Mouse (Mus musculus): ENCODE results near the gene Nprl3.
"Not testable (repeated sequence)": the region's sequence is repeated elsewhere in the genome, so short reads cannot be mapped to it uniquely, and the experiment has no call there.

Gene Nprl3

DNA sequence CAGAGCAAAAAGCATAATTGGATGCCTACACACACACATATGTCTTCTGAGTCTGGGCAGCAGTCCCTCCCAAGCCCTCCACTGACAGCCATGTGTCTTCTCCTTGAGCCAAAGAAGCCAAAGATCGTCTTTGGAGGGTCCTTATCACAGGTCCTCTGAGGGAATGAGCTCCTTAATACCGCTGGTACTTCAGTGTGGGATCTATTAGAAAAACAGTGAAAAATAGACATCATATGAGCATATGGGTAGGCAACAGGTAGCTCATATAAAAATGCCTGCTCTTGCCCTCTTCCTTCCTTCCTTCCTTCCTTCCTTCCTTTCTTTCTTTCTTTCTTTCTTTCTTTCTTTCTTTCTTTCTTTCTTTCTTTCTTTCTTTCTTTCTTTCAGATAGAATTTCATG, 17.1 kb upstream of the Nprl3 start:
- DNase-seq (ENCODE audit: low spot score in 2 of 2), result not testable (repeated sequence)

DNA sequence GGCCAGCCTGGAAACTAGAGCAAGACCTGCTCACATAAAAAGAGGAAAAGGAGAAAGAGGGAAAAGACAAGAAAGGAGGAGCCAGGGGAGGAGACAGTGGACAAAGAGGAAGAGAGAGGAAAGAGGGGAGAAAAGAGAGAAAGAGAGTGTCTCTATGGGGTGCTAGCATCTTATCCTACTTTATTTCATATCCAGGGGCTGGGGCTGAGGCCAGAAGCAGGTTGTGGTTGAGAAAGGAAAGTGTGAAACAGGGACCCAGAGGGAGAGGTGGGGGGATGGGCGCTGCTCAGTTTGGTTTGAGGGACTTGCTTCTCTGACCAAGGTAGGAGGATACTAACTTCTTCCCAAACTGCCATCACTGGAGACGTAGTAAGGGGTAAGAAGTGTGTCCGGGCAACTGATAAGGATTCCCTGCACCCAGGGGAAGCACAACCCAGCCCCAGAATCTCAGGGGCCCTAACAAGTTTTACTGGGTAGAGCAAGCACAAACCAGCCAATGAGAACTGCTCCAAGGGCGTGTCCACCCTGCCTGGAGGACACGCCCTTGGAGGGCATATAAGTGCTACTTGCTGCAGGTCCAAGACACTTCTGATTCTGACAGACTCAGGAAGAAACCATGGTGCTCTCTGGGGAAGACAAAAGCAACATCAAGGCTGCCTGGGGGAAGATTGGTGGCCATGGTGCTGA, 15.7 kb upstream of the Nprl3 start, which contains the start of gene Hba-a1:
Hba-a1 (plus strand) TSS at position 421 of the 687 bp plus-strand sequence.
- DNase-seq (ENCODE audit: low spot score in 2 of 2), result not testable (repeated sequence)

DNA sequence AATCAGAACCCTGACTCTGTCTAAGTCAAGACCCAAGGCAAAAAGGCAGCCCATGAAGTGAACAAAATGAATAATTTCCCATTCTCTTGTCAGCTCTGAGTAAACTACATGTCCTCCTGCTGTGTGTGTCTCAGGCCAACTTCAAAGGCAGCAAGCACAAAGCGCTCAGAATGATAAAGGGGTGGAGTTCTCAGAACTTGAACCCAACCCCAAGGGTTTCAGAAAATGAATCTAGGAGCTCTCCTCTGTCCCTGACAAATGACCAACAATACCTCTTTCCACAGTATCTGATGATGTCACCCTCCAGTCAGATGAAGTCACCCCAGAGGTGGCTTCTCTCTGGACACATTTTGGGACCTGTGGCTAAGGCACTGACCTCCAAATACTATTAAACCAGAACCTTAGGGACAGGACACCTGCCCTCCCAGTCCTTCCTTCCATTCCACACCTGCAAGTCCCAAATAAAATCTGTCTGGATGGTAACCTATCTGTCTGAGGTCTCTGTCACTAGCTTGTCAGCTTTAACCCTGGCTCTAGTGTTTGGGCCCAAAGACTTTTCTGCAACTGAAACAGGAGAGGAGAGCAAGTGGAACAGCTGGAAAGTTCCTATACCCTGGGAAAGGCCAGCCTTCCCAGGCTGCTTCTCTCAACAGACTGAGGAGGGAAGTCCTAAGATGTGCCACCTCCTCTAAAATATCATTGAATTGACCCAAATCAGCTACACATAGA, 14.1 kb upstream of the Nprl3 start:
- DNase-seq (ENCODE audit: low spot score in 2 of 2), result no peak

DNA sequence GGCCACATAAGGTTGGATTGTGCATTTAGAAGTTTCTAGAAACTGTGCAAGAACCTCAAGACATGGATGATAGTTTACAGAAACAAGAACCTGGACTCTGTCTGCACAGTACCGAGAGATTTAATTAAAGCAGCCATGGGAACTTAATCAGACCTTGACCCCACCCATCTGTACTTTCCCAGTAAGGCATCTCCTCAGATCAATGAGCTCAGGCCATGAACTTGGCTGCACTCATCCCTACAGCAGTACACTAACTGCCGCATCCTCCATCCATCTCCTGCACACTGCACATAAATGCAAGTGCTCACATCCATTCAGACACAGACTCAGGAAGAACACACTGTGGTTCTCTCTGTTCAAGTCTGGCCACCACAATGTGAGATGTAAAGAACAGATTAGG, 13.1 kb upstream of the Nprl3 start:
- no peak for DNase-seq (ENCODE audit: low spot score in 2 of 2)

DNA sequence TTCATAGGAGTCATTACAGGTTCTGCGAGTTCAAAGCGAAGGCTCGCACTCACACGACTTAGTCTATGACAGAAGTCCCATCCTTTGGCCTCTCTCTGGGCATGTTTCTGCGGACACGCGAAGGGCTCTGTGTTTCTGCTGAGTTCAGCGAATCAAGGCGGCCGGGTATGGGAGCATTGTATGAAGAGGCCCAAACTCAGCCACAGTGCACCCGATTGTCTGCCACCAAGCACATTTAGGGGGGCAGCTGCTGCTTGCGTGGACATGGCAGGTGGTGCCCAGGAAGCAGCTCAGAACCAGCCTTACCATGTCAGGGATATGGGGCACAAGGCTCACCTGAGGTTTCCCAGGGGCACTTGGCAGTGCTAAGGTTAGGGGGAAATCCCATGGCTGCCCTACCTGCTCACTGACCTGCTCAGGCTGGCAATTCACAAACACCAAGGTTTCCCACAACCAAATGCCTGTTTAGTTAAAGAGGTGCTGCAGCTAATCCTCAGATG, 11.0 kb upstream of the Nprl3 start:
- DNase-seq (ENCODE audit: low spot score in 2 of 2), result no peak

DNA sequence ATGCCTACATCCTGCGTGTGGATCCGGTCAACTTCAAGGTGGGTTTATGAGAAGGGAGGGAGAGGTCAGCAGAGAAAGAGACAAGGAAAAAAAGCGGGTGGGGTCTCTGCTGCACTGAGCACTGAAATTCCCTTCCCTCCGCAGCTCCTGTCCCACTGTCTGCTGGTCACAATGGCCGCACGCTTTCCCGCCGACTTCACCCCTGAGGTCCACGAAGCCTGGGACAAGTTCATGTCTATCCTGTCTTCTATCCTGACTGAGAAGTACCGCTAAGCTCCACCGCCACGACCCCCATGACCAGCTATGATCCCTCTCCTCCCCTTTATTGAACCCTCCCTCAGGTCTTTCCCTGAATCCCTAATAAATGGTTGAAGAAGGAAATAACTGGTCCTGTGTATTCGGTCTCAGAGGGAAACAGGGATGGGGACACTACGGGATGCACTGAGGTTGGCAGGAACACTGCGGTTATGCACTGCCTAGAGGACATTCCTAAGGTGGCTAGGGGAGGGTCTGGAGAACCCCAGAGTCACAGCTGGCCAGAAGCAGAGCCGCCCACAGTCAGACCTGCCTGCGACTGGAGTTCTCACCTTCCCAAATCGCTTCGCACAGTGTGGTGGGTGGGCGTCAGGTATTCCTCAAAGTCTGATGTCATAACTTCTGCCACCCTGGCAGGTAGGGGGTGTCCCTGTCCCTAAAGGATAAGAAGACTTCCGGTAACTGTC, 10.4 kb upstream of the Nprl3 start:
- no peak for DNase-seq (ENCODE audit: low spot score in 2 of 2)

DNA sequence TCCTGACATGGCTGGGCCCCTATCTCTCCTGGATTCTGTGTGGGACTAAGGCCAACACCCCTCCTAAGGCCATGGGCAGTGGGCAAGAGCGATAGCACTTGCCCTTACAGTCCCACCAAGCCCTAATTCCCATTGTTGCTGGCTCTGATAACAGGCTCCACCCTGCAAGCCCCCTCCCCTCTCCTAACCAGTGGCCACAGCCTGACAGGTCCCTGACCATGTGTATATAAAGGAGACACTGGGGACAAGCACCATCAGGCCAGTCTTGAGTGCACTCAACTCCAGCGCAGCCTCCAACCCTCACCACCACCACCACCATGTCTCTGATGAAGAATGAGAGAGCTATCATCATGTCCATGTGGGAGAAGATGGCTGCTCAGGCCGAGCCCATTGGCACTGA, 8.8 kb upstream of the Nprl3 start, which contains the start of gene Hba-x:
Hba-x (plus strand) TSS at position 54 of the 400 bp plus-strand sequence.
- no peak for DNase-seq (ENCODE audit: low spot score in 2 of 2)

DNA sequence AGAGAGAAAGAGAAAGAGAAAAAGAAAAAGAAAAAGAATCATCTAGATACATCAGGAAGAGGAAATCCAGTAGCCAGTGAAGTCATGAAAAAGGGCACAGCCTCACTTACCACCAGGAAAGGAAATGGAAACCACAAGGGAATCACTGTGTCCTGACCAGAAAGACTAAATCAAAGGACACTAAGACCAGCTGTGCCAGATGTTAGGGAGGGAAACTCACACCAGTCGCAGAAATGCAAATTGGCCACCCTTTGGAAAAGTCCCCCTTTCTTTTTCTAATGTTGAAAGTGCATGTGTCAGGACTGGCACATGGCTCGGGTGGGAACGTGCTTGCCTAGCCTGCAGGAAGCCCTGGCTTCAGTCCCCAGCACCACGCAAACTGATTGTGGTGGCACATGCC, 3.7 kb upstream of the Nprl3 start:
- no peak for DNase-seq (ENCODE audit: low spot score in 2 of 2)

DNA sequence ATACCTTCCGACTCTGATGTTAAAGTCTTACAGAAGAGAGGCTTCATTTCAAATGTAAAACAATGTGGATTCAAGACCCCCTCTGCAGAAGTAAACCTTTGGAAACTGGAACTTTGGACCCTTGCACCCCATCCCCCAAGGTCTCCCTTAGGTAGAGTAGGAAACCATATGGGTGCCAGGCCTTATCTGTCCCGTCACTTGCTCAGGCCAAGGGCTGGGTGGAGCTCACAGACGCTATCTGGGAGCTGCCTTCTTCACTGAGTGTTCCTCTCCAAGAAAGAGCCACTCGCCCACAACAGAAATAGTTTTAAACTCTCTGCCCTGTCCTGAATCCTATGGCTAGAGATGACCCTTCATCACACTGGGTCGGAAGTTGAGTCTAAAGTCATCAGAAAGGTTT, 1.4 kb upstream of the Nprl3 start:
- DNase-seq (ENCODE audit: low spot score in 2 of 2), result no peak

DNA sequence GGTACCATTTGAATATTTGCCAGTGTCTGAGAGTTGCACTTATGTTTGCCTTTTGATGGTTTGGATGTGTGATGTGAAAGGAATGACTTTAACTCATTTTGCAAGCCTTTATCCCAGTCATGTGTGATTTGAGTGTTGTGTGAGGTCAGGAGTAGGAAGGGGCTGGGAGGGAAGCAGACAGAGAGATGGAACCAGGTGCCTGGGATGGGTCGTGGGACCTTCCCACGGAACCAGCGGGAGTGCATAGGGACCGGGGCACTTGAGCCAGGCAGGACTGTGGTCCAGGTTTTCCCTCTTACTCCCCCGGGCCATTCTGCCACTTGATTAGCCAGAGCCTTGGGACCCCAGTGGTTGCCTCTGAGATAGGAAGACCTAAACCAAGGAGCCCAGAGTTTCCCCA, 457 bp upstream of the Nprl3 start:
- DNase-seq (ENCODE audit: low spot score in 2 of 2), result no peak

DNA sequence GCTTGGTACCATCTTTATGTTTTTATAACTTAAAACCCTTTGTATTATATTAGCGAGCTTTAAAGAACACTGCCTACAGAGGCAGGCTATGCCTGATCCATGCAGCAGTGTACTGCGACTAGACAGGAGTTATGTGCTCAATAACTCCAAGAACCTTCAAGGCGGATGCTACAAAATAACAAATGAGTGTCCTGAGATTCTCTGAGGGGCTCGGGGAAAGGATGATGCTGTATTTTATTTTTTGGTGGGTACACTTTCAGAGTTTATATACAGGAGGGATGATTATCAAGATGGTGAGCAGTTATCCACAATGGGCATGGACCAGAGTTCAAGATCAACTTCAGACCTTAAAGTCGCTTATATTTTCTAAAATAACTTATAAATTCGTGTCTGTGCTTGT, 731 bp downstream of the Nprl3 start:
- DNase-seq (ENCODE audit: low spot score in 2 of 2), result no peak

DNA sequence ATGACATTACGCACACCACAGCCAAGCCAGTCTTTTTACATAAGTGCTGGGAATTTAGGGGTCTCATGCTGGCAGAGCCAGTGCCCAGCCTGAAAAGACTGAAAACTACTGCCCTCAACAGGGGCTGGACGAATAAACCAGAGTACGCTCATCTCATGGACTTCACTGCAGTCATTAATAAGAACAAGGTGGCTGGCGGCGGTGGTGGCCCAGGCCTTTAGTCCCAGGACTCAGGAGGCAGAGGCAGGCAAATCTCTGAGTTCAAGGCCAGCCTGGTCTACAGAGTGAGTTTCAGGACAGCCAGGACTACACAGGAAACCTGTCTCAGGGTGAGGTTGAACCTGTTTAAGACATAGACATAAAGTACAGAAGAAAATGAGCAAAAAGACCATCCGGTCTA, 1.3 kb downstream of the Nprl3 start:
- DNase-seq (ENCODE audit: low spot score in 2 of 2), result no peak

DNA sequence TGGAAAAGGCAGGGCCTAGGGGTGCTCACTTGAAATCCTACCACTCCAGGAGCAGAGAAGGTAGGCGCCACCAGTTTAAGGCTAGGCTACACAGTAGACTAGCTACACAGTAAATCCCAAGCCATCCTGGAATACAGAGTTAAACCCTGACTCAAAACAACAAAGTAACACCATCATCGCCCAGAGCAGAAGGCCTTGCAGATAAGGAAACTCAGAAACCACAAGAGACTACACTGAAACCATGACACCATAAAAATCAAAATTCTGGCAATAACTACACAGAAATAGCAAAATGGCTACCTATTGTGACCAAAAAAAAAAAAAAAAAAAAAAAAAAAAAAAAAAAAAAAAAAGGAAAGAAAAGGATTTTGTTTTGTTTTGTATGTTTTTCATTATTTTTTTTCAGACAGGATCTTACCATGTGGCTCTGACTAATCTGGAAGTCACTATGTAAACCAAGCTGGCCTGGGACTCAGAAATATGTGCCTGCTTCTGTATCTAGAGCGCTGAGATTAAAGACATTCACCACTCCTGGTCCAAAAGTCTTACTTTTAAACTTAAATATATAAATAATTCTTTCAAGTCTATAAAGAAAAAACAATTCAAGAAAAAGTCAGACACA, 2.3 kb downstream of the Nprl3 start:
- no peak for DNase-seq (ENCODE audit: low spot score in 2 of 2)

DNA sequence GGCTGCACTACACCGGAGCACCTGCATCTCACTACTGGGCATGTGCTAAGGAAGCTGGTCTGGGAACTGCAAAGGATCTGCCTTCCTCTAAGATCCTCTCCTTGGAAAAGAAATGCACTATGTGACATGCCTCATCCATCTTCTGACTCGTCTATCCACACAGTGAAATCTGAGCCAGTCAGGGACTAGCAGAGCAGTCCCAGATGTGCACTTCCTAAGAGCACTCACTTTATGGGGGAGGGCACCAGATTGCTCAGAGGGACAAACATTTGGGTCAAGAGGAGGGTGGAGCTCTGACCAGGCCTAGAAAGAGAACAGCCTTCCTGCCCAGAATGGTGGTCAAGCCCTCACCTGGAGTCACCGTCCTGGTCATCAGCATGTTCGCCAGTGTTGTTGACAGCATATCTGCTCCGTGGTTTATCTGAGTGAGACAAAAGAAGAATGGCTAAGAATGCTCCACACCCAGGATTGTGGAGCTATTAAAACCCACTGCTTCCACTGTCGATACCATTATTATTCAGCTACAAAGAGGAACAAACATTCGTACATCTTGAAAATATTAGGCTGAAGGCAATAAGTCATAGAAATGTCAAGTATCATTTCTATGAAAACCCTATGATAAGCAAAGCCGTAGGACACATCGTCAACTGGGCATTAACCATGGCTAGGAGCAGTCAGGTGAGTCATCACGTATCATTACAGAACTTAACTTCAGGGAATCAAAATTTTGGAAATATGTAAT, 4.7 kb downstream of the Nprl3 start:
- no peak for DNase-seq (ENCODE audit: low spot score in 2 of 2)

DNA sequence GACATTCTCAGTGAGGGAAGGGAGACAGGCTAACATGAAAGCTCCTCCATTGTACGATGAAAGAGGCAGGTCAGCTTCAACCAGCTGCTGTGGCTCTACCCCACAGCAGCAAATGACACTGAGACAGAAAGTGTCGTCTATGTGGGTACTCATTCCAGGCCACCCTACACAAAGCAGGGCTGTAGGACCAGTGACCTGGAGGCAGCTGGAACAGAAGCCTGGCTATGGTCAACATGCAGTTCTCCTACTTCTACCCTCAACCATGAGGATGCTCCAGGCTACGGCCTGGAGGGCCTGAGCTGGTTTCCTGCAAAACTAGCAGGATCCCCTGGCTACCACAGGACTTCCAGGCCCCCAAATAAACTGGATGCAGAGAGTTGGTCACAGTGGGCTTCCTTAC, 10.9 kb downstream of the Nprl3 start:
- no peak for DNase-seq (ENCODE audit: low spot score in 2 of 2)

DNA sequence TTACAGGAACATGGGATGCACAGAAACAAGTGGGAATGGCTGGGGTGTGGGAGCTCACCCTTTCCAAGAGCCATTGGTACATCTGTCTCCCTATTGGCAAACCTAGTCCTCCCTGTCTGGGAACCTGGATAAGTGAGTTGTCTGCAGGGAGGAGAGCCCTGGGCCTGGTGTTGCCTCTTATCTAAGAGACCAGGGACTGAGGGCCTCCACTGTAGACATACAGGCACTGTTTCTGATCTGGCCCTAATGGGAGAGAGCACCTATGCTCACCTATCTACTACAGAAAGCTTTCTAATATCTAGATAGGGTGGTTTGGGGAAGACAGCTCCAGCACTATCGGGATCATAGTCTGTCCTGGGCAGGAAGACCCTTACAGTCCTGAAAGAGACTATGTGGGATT, 11.4 kb downstream of the Nprl3 start:
- DNase-seq (ENCODE audit: low spot score in 2 of 2), result no peak

DNA sequence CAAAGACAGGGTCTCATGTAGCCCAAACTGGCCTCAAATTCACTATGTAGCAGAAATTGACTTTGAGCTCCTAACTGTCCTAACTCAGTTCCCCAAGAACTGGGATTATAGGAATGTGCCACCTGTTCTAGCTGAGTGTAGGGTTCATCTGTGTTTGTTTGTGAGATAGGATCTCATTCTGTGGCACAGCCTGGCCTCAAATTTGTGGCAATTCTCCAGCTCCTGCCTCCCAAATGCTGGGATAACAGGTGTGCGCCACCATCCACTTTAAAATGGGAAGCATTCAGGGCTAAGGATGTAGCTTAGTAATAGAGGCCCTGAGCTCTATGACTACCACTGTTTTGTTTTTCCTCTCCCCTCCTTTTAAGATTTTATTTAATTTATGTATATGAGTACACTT, 14.4 kb downstream of the Nprl3 start:
- DNase-seq (ENCODE audit: low spot score in 2 of 2), result no peak

DNA sequence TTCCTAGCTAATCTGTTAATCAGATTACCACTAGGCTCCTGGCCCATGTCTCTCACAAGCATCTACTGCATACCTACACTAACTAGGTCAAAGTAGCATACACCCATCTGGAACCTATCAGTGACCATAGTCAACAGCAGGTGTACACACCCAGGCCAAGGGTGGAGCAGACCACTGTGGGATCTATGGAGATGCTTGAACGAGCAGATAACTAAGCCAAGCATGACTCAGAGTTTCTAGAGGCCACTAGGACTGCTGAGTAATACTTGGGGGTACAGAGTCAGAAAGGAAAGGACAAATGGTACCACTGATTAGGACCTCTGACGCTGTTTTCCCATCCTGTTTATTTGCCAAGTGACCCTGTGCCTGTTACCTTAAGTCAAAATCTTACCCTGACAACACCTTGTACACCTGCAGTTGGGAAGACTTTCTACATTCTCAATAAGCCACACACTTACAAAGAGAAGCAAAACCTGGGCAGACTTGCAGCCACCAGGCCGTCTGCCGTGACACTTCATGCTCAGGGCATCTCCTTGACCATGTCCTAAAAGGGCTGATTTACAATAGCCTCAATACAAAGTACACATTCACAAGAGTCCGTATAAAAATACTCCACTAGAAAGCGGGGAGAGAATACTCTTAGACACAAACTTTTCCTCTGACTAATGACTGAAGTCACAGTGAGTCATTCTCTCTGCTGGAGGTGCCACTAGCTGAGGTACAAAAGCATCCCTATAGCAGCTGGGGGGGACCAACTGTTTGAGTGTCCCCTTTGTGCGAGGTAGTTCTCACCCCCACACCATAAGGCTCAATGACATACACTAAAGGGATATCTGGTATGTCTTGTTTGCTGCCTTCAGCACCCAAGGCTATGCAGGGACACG, 16.4 kb downstream of the Nprl3 start:
- DNase-seq (ENCODE audit: low spot score in 2 of 2), result no peak

DNA sequence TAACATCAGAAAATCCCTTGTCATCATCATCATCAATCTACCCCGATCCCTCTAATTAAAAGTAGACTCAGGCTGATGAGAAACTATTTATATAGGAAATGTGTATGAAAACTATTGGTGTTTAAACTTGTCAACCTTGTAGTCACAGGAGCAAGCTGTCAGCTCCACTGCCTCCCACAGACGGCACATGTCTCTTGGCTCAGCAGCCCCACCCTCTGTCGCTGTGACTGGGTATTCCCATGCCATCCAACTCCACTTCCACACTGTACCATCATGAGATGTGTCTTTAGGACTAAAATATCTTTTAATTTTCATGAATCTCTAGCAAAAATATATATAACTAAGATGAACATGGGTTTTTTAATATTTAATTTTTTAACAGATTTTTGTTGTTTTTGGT, 19.2 kb downstream of the Nprl3 start:
- DNase-seq (ENCODE audit: low spot score in 2 of 2), result no peak

DNA sequence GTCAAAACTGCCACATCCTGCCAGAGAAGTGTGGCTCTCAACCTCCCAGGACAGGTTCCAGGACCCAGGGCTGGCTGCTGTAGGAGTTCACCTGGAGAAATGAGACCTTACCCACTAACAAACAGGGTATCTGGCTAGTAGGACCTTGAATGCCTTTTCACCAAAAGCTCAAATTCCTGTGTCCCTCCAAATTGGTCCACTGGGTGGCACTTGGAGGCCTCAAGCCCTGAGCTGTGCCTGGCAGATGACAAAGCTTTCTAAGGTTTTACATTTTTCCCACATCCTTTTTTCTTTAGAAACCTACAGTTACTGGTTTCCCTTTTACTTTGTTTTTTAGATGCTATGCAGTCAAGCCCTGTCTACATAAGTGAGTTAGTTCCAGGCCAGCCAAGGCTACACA, 20.4 kb downstream of the Nprl3 start:
- DNase-seq (ENCODE audit: low spot score in 2 of 2), result no peak

Data from urinary bladder, postnatal 36 days (tissue).